Mouse (Mus musculus) brain, embryonic 14.5 days (tissue): ENCODE results near the gene Grm4.

Experiments
- CTCF ChIP-seq: fragments of 200-500 bp; IDR thresholded peaks from 2 replicates; pipeline ENCODE4 v1.5.1; 2012; ENCODE audit warnings: inconsistent platforms, mild to moderate bottlenecking, moderate library complexity, borderline replicate concordance; ENCODE audit not compliant: insufficient read depth, insufficient read length; ENCODE audit errors: extremely low read depth
- POLR2A ChIP-seq: fragments of 200-500 bp; IDR thresholded peaks from 2 replicates; pipeline ENCODE4 v1.6.1; 2012; ENCODE audit warnings: mild to moderate bottlenecking, inconsistent platforms, borderline replicate concordance; ENCODE audit not compliant: poor library complexity, insufficient read depth, insufficient read length, severe bottlenecking; ENCODE audit errors: extremely low read depth

- TF ChIP-seq POLR2A (no peak), CTCF (peak; percentile 100)
Observed at GRCm38 (mm10) chr17:27534718-27535117, 13.5 kb upstream of the Grm4 start.
